Mouse (Mus musculus) urinary bladder, postnatal 4 days (tissue): Measurements from ENCODE around the gene Rsph3b.
"Not testable (repeated sequence)": the region's sequence is repeated elsewhere in the genome, so short reads cannot be mapped to it uniquely, and the experiment has no call there.

Source experiments
- DNase-seq, 2 experiments: peaks; one replicate each; pipeline ENCODE4 v3.0.0; 2021 to 2022; ENCODE audit warnings: low spot score in 2 of 2

The Rsph3b gene

DNA sequence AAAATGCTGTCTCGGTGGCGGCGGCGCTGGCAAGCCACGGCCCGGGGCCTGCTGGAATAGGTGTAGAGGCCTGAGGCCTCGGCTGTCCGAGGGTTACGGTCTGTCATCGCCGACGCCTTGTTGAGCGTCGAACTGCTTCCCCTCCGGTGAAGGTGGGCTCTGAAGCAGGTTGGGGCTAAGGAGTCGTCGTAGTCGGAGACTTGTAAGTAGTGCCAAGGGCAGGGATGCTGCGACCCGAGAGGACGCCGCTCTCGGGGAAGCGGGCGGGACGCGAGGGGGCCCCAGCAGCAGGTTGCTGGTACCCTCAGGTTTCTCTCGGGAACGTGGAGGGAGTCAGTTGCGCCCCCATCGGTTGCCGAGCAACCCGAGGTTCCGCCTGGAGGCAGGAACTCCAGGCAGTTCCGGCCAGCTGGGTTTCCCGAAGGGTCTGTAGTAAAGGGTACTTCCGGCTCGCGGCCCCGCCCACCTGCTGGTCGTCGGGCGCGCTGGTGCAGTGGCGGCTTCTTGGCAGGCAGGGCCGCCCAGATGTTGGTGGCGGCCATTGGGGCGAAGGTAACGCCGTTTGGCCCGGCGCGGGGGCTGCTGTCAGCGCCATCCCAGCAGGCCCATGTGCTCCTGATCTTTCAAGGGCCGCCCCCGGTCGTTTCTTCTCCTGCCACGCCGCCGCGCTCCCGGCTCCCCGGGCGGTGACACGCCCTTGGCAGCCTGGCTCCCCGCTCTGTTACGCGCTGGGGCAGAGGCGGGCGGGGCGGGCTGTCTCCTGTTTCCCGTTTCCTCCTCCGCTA is at the start of gene Rsph3b:
Gene Rsph3b (minus strand): TSS at position 699 of the 785 bp plus-strand sequence.
- DNase-seq = peak; percentile 77 to 78

DNA sequence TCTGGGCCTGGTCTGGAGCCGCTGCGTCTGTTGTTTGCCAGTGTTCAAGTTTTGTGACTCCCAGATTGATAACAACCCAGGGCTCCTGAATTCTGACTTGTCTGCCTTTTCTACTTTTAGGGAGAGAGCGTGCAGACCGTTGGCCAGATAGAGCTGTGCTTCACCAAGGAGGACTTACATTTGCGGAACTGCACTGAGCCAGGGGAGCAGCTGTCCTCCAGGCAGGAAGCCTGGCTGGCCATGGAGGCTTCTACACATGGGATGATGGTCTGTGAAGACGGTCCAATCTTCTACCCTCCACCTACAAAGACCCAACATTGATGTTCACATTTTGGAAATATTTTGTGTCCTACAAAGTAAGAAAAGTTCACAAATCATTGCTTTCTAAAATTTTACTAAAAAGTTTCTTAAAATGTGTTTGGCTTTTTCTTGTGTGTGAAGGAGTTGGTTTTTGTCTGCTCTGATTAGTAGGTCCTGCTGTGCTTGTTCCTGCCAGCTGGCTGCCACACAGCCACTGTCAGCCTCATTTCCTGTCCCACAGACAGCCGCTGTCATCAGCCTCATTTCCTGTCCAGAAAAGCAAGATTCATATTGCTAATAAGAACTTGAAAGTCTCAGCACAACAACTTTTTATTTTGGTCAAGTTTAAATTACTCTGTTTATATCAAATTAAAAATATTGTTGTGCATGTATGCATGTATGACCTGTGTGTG is 49.5 kb upstream of the Rsph3b start:
- not testable (repeated sequence) for DNase-seq

DNA sequence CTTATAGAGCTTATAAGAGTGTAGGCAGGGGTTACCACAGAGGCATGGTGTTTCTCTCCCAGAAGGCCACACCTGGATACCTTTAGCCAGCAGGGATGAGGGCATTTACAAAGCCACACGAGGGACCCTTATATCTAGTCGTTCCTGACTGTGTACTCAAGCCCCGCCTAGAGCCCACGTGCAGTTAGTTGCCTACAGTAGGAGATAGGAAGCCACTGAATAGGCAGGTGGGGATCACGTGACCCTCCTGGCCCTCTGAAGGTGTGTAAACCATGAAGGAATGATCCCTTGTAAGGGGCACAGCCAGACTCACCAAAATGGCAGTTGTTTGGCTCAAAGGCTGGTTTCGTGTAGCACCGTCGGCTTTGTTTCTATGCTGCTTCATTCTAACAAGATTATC is 48.3 kb upstream of the Rsph3b start:
- DNase-seq = not testable (repeated sequence)

DNA sequence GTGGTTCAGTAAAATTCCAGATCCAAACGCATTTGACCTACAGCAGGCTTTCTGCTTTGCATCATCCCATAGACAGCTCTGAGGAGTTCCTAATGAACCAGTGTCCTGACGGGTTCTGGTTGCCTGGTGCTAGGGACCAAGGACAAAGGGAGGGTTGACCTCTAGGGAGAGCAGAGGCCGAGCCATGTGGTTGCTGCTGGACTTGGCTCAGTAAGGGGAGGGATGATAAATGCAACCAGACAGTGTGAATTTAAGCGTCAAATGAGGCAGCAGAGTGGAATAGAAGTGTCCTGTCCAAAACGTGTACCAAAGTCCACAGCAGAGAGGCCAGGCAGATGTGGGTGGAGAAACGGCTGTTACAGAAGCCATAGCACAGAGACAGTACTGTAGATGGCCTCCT is 47.0 kb upstream of the Rsph3b start:
- DNase-seq = not testable (repeated sequence)

DNA sequence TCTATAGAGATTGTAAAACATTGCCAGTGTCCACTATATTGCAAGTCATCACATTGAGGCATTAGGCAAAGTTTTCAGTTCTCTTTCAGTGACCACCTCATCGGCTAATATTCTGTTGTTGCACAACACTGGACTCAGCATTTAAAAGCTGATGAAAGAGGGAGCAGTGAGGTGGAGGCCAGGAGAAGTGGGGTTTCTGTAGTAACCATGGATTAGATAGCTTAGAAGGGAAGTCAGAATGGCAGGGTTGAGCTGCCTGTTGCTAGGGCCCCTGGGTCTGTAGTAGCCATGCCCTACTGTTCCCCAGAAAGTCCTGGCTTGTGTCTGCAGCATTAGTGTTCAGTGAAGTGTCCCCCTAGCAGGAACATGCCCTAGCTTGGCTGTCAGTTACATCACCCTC is 37.6 kb upstream of the Rsph3b start:
- not testable (repeated sequence) for DNase-seq

DNA sequence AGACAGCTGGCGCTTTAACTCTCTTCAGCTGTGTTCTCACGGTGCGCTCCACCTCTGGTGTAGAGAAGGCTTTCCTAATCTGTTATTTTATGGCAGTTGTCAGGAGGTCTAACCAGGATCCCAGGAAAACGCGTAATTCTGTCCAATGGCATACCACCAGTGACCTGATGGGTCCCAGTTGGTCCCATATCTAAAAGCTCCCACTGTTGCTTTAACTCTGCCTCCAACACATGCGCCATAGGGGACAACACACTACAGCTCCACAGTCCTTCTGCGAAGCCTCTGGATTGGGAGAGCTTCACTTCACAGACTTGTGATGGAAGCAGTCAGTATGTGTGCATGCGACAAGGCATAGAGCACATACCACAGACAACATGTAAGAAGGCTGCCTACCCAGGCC is 31.7 kb upstream of the Rsph3b start:
- not testable (repeated sequence) for DNase-seq

DNA sequence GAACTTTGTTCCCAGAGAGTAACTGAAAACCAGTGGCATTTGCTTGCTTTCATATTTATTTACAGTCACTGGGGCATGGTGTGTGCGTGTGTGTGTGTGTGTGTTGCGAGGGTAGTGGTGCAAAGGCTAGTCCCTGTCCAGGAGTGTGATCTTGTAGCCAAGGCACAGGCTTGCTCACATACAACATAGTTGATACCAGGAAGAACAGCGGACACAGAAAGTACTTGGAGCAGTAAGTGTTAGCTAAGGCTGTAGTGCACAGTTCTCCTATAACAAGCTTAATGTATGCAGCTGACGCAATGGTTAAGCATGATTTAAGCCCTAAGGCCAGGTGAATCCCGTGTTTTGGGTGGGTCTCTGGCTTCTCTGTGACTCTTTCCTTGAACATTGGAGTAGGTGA is 30.9 kb upstream of the Rsph3b start:
- not testable (repeated sequence) for DNase-seq

DNA sequence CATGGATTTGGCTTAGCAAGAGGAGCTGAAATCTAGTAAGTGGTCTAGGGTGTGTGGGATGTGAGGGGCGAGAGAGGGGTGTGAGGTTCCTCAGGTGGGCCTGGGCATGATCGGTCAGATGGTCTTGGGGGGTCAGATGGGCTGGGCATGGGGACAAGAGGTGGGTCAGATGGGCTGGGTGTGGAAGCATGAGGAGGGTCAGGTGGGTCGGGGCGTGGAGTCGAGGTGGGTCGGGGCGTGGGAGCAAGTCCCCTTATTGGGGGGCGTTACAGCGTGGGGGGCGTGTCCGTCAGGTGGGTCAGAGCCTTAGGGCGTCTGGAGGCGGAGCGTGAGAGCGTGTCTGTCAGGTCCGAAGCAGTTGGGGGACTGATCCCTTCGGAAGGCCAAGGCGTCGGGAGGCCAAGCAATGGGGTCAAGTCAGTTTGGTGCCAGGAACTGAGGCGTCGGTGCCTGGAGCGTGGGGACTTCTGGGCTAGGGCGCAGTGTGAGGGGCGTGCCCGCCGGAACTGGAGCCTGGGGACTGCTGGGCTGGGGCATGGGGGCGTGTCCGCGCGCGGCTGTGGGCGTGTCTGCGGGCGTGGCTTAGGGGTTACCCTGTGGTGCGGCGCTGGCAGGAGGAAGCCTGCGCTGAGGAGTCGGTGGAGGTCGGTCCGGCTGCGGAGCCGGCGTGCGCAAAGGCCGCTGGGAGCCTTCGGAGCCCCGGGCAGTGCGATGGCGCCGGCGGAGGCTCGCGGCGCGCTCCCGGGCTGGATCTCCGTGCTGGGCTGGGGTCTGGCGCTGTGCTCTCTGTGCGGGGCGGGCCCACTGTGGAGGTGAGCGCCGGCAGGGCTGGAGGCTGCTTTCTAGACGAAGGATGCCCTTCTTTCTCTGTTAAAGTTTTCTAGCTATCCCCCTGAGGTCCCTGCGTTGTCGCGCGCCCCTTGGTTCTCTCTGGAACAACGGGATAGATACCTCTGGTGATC is 30.1 kb upstream of the Rsph3b start, which contains the start of gene Gm49721:
Gene Gm49721 (plus strand): TSS at position 618 of the 962 bp plus-strand sequence.
- peak in 1 of 2 experiments; percentile 70 for DNase-seq

DNA sequence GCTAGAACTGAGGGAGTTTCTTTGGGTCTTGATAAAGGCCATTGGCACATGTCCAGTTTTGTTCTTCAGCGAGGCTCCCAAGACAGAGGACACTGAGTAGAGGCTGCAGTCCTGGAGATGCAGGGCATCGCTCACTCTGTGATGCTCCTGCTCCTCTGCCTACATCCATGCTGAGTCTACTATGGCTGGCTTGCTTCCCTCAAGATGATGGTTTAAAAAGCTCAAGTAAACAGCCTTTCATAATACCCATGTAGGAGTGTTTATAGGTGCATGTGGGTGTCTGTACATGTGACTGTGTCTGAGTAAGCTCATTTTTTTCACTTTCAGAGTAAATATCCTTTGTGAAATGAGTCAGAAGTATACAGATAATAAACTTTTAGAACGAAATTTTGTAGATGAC is 26.5 kb upstream of the Rsph3b start:
- not testable (repeated sequence) for DNase-seq

DNA sequence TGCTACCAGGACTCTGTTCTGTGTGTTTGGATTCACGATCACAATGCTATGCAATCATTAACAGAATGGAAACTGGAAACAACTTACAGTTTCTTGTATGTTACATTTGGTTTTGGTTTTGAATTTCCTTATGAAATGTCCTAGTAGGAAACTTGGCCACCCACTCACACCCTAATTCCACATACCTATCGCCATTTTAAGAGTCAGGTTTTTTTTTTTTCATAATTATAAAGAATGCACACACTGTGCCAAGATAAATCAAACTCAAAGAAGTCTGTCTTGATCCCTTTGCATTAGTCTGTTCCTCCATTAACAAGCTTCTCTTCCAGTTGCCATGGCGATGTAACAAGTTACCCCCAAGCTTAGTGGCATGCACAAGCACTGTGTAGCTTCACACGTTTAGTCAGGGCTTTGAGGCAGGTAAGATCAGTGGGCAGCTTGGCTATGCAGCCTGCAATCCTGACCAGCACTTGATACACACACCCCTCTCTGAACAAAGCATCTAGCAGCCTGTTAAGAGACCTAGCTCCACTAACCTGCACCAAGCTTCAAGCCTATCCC is 24.4 kb upstream of the Rsph3b start:
- DNase-seq = not testable (repeated sequence)

DNA sequence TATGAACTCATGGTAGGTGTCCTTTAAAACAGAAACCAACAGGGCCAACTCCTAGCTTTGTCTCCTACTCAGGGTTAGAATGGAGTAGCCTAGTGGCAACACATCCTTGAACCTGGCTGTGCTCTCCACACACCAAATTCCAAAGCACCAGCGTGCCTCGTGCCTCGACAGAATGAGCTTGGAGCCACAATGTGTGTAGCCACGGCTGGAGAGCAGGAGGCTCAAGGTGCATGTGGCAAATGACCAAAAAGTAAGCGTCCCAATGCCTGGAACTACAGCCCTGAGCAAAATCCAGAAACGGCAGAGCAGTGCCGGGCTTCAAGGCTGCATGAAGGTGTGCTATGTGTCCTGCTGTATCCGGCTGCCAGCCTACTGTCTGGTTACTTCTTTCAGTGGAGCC is 22.8 kb upstream of the Rsph3b start:
- not testable (repeated sequence) for DNase-seq

DNA sequence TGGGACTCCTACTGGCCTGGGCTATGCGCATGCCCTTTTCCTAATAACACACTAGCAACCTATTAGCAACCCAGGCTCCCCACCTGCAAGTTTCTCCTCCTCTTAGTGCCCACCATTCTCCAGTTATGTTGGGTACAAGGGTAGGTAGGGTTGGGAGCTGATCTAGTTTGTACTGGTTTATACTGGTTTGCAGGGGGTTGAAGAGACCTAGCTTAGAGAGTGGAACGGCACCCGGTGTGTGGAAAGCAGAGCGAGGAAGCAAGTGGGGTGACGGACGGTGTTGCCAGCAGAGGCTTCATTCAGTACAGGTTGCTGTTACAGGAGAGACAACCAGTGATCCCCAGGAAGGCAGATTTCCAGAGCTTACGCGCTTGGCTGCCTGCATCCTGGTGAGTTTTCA is 21.9 kb upstream of the Rsph3b start, which contains the start of gene Rnaset2b:
Gene Rnaset2b (plus strand): TSS at position 301 of the 400 bp plus-strand sequence.
- not testable (repeated sequence) for DNase-seq

DNA sequence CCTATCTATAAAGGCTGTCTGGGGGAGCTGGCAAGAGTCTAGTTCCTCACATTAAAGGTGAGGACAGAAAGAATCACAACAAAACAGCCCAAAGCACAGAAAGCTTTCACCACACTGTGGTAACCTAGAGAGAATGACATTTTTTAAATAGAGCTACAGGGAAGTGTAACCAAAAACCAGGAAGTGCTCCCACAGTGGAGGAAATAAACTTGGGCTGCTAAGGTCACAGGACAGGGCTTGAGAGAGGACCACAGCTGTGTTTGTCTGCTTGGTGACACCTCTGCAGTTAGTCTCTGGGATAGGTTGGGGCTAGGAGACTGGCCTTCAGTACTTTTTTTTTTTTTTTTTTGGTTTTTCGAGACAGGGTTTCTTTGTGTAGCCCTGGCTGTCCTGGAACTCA is 19.2 kb upstream of the Rsph3b start:
- DNase-seq = not testable (repeated sequence)

DNA sequence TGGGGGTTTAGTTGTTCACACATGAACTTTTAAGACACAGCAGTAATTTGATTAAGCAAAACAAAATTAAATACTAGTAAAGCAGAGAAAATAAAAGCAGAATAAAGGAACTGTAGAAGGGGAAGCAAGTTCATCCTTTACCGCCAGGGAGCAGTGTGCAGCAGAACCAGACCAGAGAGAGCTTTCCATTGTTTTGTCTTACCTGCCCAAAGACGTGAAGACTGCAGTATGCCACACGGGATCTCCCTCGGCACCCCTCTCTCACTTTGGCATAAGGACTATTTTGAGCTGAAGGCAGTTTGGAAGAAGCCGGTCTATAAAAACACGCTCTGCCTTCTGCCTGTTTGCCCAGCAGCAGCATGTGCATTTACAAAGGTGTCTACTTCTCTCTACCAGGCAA is 16.9 kb upstream of the Rsph3b start:
- DNase-seq = not testable (repeated sequence)

DNA sequence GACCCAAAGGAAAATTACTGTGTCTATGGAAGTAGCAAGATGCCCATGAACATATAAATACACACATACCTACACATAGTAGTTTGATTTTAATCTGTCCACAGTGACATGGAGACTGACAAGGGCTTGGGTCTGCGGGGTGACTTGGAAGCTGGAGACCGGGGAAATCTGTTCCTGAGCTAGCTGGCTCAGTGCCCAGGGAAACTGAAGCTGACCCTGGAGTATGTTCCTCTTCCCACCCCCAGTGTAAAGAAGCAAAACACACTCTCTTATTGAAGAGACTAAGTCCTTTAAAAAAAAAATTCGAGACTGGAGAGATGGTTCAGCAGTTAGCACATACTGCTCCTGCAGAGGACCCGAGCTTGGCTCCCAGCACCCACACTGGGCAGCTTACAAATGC is 14.5 kb upstream of the Rsph3b start:
- not testable (repeated sequence) for DNase-seq

DNA sequence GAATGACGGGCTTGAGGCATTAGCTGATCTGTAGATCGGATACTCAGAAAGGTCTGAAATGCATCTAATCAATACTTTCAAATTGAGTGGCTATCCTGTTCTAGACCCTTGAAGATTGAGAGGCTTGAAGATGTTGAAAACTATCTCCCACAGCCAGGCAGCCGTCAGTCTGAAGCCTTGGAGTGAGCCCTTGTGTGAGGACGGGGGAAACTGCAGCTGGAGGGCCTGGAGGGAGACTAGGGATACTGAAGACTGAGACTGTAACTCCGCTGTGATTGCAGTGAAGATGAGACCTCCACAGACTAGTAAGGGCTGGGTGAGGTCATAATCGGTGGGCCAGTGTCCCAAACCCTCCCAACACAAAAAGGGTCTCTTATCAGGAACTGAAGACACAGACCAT is 13.9 kb upstream of the Rsph3b start:
- DNase-seq = not testable (repeated sequence)

DNA sequence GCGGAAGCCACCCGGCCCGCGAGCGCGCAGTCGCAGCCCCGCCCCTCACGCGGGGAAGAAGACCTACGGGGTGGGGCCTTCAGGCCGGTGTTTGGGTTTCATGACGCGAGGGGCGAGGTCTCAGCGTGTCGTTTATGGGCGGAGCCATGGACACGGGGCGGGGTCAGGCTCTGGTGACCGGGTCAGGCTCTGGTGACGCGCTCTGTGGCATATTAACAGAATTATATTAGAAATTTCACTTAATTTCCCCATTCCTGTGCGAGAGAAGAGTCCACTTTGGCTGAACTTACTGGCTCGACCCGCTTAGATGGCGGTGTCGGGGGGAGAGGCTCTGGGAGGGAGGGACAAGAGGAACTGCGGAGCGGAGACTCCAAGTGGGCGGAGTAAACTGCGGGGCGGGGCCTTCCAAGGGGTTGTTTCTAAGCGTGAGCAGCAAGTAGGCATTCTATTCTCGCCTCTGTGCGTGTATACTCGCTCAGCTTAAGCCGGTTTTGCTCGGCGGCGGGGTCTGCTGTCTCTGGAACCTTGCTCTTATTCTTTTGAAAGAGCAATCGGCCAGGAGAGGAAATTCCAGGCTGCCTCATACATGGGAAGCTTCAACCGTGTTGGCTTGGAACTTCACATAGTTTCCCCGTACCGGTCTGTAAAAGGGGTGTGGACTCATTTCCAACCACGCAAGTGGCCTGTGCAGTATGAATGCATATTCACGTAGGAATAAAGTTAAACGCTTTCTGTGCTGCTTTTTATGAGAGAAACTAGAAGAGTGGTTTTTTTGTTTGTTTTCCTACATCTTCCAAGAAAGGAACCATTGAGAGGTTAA is 12.9 kb upstream of the Rsph3b start:
- not testable (repeated sequence) for DNase-seq

DNA sequence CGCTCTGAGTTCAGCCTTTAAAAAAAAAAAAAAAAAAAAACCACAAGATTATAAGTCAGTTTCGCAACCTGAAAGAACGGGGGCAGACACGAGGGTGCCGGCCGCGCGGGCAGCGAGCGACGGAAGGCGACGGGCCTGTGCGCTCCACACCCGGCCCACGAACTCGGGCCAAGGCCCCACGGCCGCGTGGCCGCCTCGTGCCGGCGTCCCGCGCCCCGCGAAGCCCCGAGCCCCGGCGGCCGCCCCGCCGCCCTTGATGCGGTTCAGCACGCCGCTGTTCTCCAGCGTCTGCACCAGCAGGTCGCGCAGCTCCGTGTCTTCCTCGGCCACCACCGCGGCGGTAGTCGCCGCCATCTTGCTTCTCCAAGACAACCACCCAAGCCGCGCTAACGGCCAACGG is 12.3 kb upstream of the Rsph3b start, which contains the start of gene Tagap1:
Gene Tagap1 (minus strand): TSS at position 381 of the 400 bp plus-strand sequence.
- DNase-seq = peak in 1 of 2 experiments; percentile 44

DNA sequence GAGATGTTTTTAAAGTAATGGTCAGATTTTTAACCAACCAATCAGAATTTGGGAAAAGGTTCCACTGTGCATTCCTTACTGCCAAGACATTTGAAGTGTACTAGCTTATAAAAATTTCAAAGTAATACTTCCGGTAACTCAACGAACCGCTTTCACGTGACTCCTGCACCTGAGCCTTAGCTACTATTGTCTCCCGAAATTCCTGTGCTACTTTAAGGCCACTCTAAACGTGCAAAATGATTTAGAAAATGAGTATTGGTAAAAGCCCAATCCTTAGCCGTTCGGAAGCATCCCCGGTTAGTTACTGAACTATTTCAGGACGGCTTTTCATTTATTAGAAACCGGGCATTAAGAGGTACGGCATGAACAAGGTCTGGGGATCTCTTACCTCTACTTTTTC is 11.9 kb upstream of the Rsph3b start:
- DNase-seq = not testable (repeated sequence)
